Mouse (Mus musculus): ENCODE measurements around the gene Gm20390. TPM values are rescaled to one million over a fixed set of nuclear protein-coding genes. Genes with fewer than 3 reads are reported as not detected.

Gene Gm20390
- polyA plus RNA-seq, 1 experiment from 2014 or later: 273 TPM

- ATAC-seq (ENCODE audit: low FRiP score, low TSS enrichment): no peak
- Histone ChIP-seq H3K36me3 (ENCODE audit: control insufficient read depth, insufficient read depth, low read length) (0 out of 2 replicates have a peak, but pooled peaks cover 5% of the 10 kb centered on the region), H3K27me3 (ENCODE audit: control insufficient read depth, insufficient read depth, low read length) (no peaks in the 10 kb centered on the region), H3K4me2 (replicated peaks; ENCODE audit: low read depth) (no peak overlapping the region), H3K4me1 (replicated peaks; ENCODE audit: control insufficient read depth, insufficient read depth) (no peaks in the 10 kb centered on the region), H3K27ac (replicated peaks) (no peak overlapping the region), H3K9me3 (ENCODE audit: control insufficient read depth, low read length) (no peaks in the 10 kb centered on the region), H3K9ac (ENCODE audit: low read length) (no peak overlapping the region), H3K4me3 (ENCODE audit: low read depth, low read length) (no peak overlapping the region)
- no peak for TF ChIP-seq EP300 (optimal IDR thresholded peaks at IDR 0.05)
- no peak for TF ChIP-seq CTCF (IDR thresholded peaks at IDR 0.05; ENCODE audit: low read depth)
- no peak for DNase-seq (ENCODE audit: low spot score)
- 68% methylated on average over 1 of the region's 1 CpGs for WGBS
These were observed 1.7 kb upstream of the Gm20390 start for GRCm38 (mm10) chr11:93969799-93970198.

- 0 out of 2 replicates have a peak, but pooled peaks cover 5% of the 10 kb centered on the region for H3K36me3 ChIP-seq (ENCODE audit: control insufficient read depth, insufficient read depth, low read length)
- H3K4me2 ChIP-seq (replicated peaks; ENCODE audit: low read depth): no peak overlapping the region
- H3K27me3 ChIP-seq (ENCODE audit: control insufficient read depth, insufficient read depth, low read length): no peaks in the 10 kb centered on the region
- H3K9me3 ChIP-seq (ENCODE audit: control insufficient read depth, low read length): no peaks in the 10 kb centered on the region
- H3K27ac ChIP-seq (replicated peaks): no peak overlapping the region
- no peaks in the 10 kb centered on the region for H3K4me1 ChIP-seq (replicated peaks; ENCODE audit: control insufficient read depth, insufficient read depth)
- DNase-seq (ENCODE audit: low spot score): no peak
- TF ChIP-seq CTCF (IDR thresholded peaks at IDR 0.05; ENCODE audit: low read depth) (no peak), EP300 (optimal IDR thresholded peaks at IDR 0.05) (no peak)
- H3K4me3 ChIP-seq (ENCODE audit: low read depth, low read length): no peak overlapping the region
- 88% methylated on average over 6 of the region's 6 CpGs for WGBS
- no peak for ATAC-seq (ENCODE audit: low FRiP score, low TSS enrichment)
- H3K9ac ChIP-seq (ENCODE audit: low read length): no peak overlapping the region
These were observed 1.1 kb upstream of the Gm20390 start for GRCm38 (mm10) chr11:93969171-93969570.

- H3K4me1 ChIP-seq (replicated peaks; ENCODE audit: control insufficient read depth, insufficient read depth): no peaks in the 10 kb centered on the region
- 33% methylated on average over 6 of the region's 6 CpGs for WGBS
- 0 out of 2 replicates have a peak, but pooled peaks cover 5% of the 10 kb centered on the region for H3K36me3 ChIP-seq (ENCODE audit: control insufficient read depth, insufficient read depth, low read length)
- TF ChIP-seq CTCF (IDR thresholded peaks at IDR 0.05; ENCODE audit: low read depth) (no peak), EP300 (optimal IDR thresholded peaks at IDR 0.05) (no peak)
- peak overlapping the region; percentile 38 for H3K4me2 ChIP-seq (replicated peaks; ENCODE audit: low read depth)
- no peak overlapping the region for H3K9ac ChIP-seq (ENCODE audit: low read length)
- no peak for ATAC-seq (ENCODE audit: low FRiP score, low TSS enrichment)
- no peaks in the 10 kb centered on the region for H3K27me3 ChIP-seq (ENCODE audit: control insufficient read depth, insufficient read depth, low read length)
- H3K9me3 ChIP-seq (ENCODE audit: control insufficient read depth, low read length): no peaks in the 10 kb centered on the region
- H3K4me3 ChIP-seq (ENCODE audit: low read depth, low read length): no peak overlapping the region
- no peak overlapping the region for H3K27ac ChIP-seq (replicated peaks)
- DNase-seq (ENCODE audit: low spot score): no peak
These were observed 695 bp upstream of the Gm20390 start for GRCm38 (mm10) chr11:93968848-93969128.

- WGBS: 2% methylated on average over 11 of the region's 11 CpGs
- H3K4me2 ChIP-seq (replicated peaks; ENCODE audit: low read depth): peak overlapping the region; percentile 78
These were observed 712 bp downstream of the Gm20390 start for GRCm38 (mm10) chr11:93967381-93967780.

GRCm38 (mm10) chr11:93965391-93965790, 2.7 kb downstream of the Gm20390 start:
- 83% methylated on average over 6 of the region's 6 CpGs for WGBS
- Histone ChIP-seq H3K9ac (ENCODE audit: low read length) (no peak overlapping the region), H3K36me3 (ENCODE audit: control insufficient read depth, insufficient read depth, low read length) (peaks cover 9% of the 10 kb centered on the region; the same call in 1 of the 2 replicates)

More at GRCm38 (mm10) chr11:93967381-93967780, 712 bp downstream of the Gm20390 start:
- Histone ChIP-seq H3K27me3 (ENCODE audit: control insufficient read depth, insufficient read depth, low read length) (no peaks in the 10 kb centered on the region), H3K36me3 (ENCODE audit: control insufficient read depth, insufficient read depth, low read length) (0 out of 2 replicates have a peak, but pooled peaks cover 9% of the 10 kb centered on the region), H3K9ac (ENCODE audit: low read length) (peak overlapping the region; percentile 69), H3K4me1 (replicated peaks; ENCODE audit: control insufficient read depth, insufficient read depth) (no peaks in the 10 kb centered on the region), H3K9me3 (ENCODE audit: control insufficient read depth, low read length) (no peaks in the 10 kb centered on the region), H3K27ac (replicated peaks) (peak overlapping the region; percentile 77), H3K4me3 (ENCODE audit: low read depth, low read length) (peak overlapping the region; percentile 70)
- no peak for DNase-seq (ENCODE audit: low spot score)
- TF ChIP-seq CTCF (IDR thresholded peaks at IDR 0.05; ENCODE audit: low read depth): no peak
- no peak for ATAC-seq (ENCODE audit: low FRiP score, low TSS enrichment)

GRCm38 (mm10) chr11:93963013-93963412, 5.1 kb downstream of the Gm20390 start:
- 83% methylated on average over 4 of the region's 4 CpGs for WGBS
- Histone ChIP-seq H3K4me3 (ENCODE audit: low read depth, low read length) (no peak overlapping the region), H3K36me3 (ENCODE audit: control insufficient read depth, insufficient read depth, low read length) (peaks cover 9% of the 10 kb centered on the region; the same call in 1 of the 2 replicates), H3K9ac (ENCODE audit: low read length) (no peak overlapping the region), H3K9me3 (ENCODE audit: control insufficient read depth, low read length) (no peaks in the 10 kb centered on the region), H3K27ac (replicated peaks) (no peak overlapping the region), H3K4me1 (replicated peaks; ENCODE audit: control insufficient read depth, insufficient read depth) (no peaks in the 10 kb centered on the region), H3K4me2 (replicated peaks; ENCODE audit: low read depth) (no peak overlapping the region), H3K27me3 (ENCODE audit: control insufficient read depth, insufficient read depth, low read length) (no peaks in the 10 kb centered on the region)
- DNase-seq (ENCODE audit: low spot score): no peak
- no peak for ATAC-seq (ENCODE audit: low FRiP score, low TSS enrichment)
- TF ChIP-seq CTCF (IDR thresholded peaks at IDR 0.05; ENCODE audit: low read depth) (no peak), EP300 (optimal IDR thresholded peaks at IDR 0.05) (no peak)

More at GRCm38 (mm10) chr11:93965391-93965790, 2.7 kb downstream of the Gm20390 start:
- no peaks in the 10 kb centered on the region for H3K27me3 ChIP-seq (ENCODE audit: control insufficient read depth, insufficient read depth, low read length)
- ATAC-seq (ENCODE audit: low FRiP score, low TSS enrichment) (no peak), DNase-seq (ENCODE audit: low spot score) (no peak)
- no peak overlapping the region for H3K4me3 ChIP-seq (ENCODE audit: low read depth, low read length)
- no peaks in the 10 kb centered on the region for H3K4me1 ChIP-seq (replicated peaks; ENCODE audit: control insufficient read depth, insufficient read depth)
- no peak overlapping the region for H3K4me2 ChIP-seq (replicated peaks; ENCODE audit: low read depth)
- no peaks in the 10 kb centered on the region for H3K9me3 ChIP-seq (ENCODE audit: control insufficient read depth, low read length)
- TF ChIP-seq EP300 (optimal IDR thresholded peaks at IDR 0.05) (no peak), CTCF (IDR thresholded peaks at IDR 0.05; ENCODE audit: low read depth) (no peak)
- no peak overlapping the region for H3K27ac ChIP-seq (replicated peaks)

Measured in stomach, postnatal 0 days (tissue).